11 mouse cellular contexts compared by ENCODE assay signal in the genomic region with DNA sequence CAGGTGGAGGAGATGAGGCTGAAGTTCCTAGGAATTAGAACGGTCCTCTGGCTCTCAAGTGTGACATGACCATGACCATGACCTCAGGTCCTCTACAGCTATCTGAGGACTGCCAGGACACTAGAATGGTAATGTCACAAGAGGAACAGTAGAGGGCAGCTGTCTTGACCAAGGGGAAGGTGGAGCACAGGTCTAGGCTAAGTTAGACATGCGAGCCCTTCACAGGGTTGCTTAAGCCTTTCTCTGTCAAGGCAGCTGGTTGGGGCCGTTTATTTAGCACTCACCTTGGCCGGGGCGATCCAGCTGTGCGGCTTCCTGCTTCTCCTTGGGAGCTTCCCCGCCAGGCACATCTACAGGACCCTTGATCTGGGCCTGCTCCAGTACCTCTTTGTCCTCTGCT. TPM values are rescaled to one million over a fixed set of nuclear protein-coding genes. Genes with fewer than 3 reads are reported as not detected.
A peak's percentile ranks its signal among the peaks of the same experiment; 100 is the strongest.
DNase-seq lines count a peak whose midpoint lies in the region; ATAC-seq and TF ChIP-seq lines count a peak whose summit lies in the region.
"Had no signal": no experiment of that assay in that cellular context is flagged by ENCODE, and none has a peak within 500 bp of the region (broad histone marks: within the 10 kb centered on the region; RNA-seq: fewer than 3 reads in every experiment).

No protein-coding gene starts in this region.

- peaks cover 8% of the 10 kb centered on the region for H3K4me1 ChIP-seq in cerebellum, adult 2 months (ENCODE audit: control insufficient read depth, insufficient read depth, low read length)
- H3K4me1 ChIP-seq in liver, embryonic 14.5 days (replicated peaks; ENCODE audit: control insufficient read depth in 2 of 2, insufficient read depth in 2 of 2, low read length in 1 of 2), result no peaks in the 10 kb centered on the region
- H3K4me1 ChIP-seq in liver, embryonic 11.5 days (replicated peaks; ENCODE audit: control insufficient read depth, insufficient read depth, low read length), result no peaks in the 10 kb centered on the region
- H3K4me1 ChIP-seq in embryonic facial prominence, embryonic 14.5 days (ENCODE audit: control insufficient read depth, insufficient read depth, low read length), result no peaks in the 10 kb centered on the region

- H3K9ac ChIP-seq in liver, embryonic 14.5 days (replicated peaks), result no peak overlapping the region
- H3K9ac ChIP-seq in liver, embryonic 11.5 days (ENCODE audit: low read depth, low read length), result no peak overlapping the region
- no peak overlapping the region for H3K9ac ChIP-seq in embryonic facial prominence, embryonic 14.5 days (ENCODE audit: low read depth, low read length)
- H3K9ac ChIP-seq: limb, embryonic 13.5 days had no signal

- 67% methylated on average over 7 of the region's 7 CpGs for WGBS in cerebellum, adult 2 months
- 75% methylated on average over 7 of the region's 7 CpGs for WGBS in liver, embryonic 14.5 days (ENCODE audit: insufficient replicate concordance)
- 83% methylated on average over 7 of the region's 7 CpGs for WGBS in liver, embryonic 11.5 days
- WGBS in embryonic facial prominence, embryonic 14.5 days, result 70% methylated on average over 7 of the region's 7 CpGs

- H3K36me3 ChIP-seq in liver, embryonic 14.5 days (replicated peaks; ENCODE audit: control insufficient read depth, insufficient read depth, low read depth), result peaks cover 13% of the 10 kb centered on the region
- H3K36me3 ChIP-seq in liver, embryonic 11.5 days (ENCODE audit: control insufficient read depth, insufficient read depth, low read length), result peaks cover 50% of the 10 kb centered on the region
- peaks cover 44% of the 10 kb centered on the region for H3K36me3 ChIP-seq in embryonic facial prominence, embryonic 14.5 days (ENCODE audit: control insufficient read depth, insufficient read depth, low read length)

- TF ChIP-seq POLR2A in cerebellum, adult 2 months (IDR thresholded peaks at IDR 0.05; ENCODE audit: borderline replicate concordance, insufficient read depth, low read length), result no peak

- no peak for DNase-seq in cerebellum, adult 2 months
- DNase-seq in cerebellum, adult 18-20 months, result no peak
- DNase-seq in liver, embryonic 14.5 days (ENCODE audit: low read depth in 3 of 3, low spot score in 3 of 3), result no peak
- no peak for DNase-seq in liver, embryonic 11.5 days (ENCODE audit: low spot score)
- no peak for DNase-seq in embryonic facial prominence, embryonic 14.5 days (ENCODE audit: low spot score)
- peak; percentile 16 for DNase-seq in naive thymus-derived CD4-positive, alpha-beta T cell, adult 2 months (ENCODE audit: low read depth)
- DNase-seq in left cerebral cortex, adult 11 months (ENCODE audit: low spot score), result no peak
- no peak for DNase-seq in urinary bladder, postnatal 14 days (ENCODE audit: low spot score)
- DNase-seq: cerebellum, adult 9-10 months had no signal

- peak; percentile 55; the same call in 1 of the 2 replicates for TF ChIP-seq CTCF in cerebellum, adult 2 months (IDR thresholded peaks at IDR 0.05; ENCODE audit: borderline replicate concordance, insufficient read depth, low read depth, low read length)
- peak; percentile 23; the same call in 1 of the 2 replicates for TF ChIP-seq CTCF in liver, embryonic 14.5 days (IDR thresholded peaks at IDR 0.05; ENCODE audit: low read depth)

- H3K4me2 ChIP-seq in liver, embryonic 14.5 days (ENCODE audit: low read depth), result no peak overlapping the region
- H3K4me2 ChIP-seq in liver, embryonic 11.5 days, result no peak overlapping the region
- no peak overlapping the region for H3K4me2 ChIP-seq in embryonic facial prominence, embryonic 14.5 days (ENCODE audit: low read depth, low read length)
- H3K4me2 ChIP-seq: limb, embryonic 13.5 days had no signal

- H3K9me3 ChIP-seq in liver, embryonic 14.5 days (ENCODE audit: control insufficient read depth, low read length), result no peaks in the 10 kb centered on the region
- H3K9me3 ChIP-seq in liver, embryonic 11.5 days (ENCODE audit: control insufficient read depth, low read length), result no peaks in the 10 kb centered on the region
- no peaks in the 10 kb centered on the region for H3K9me3 ChIP-seq in embryonic facial prominence, embryonic 14.5 days (ENCODE audit: control insufficient read depth, low read length)
- H3K9me3 ChIP-seq: limb, embryonic 13.5 days had no signal

- no peak for ATAC-seq in liver, embryonic 14.5 days (ENCODE audit: insufficient read depth)
- ATAC-seq in liver, embryonic 11.5 days (replicated peaks; ENCODE audit: low FRiP score), result no peak
- peak; percentile 22; the same call in 1 of the 2 replicates for ATAC-seq in embryonic facial prominence, embryonic 14.5 days (ENCODE audit: low read depth)
- ATAC-seq: activated CD4-positive, CD25-positive, alpha-beta regulatory T cell, adult 4 months had no signal

- no peaks in the 10 kb centered on the region for H3K27me3 ChIP-seq in cerebellum, adult 2 months (ENCODE audit: control insufficient read depth, insufficient read depth, low read length)
- H3K27me3 ChIP-seq in liver, embryonic 14.5 days (ENCODE audit: control insufficient read depth, insufficient read depth, low read length), result no peaks in the 10 kb centered on the region
- H3K27me3 ChIP-seq in liver, embryonic 11.5 days (replicated peaks; ENCODE audit: control insufficient read depth, insufficient read depth, low read length), result no peaks in the 10 kb centered on the region
- H3K27me3 ChIP-seq in embryonic facial prominence, embryonic 14.5 days (replicated peaks; ENCODE audit: control insufficient read depth, insufficient read depth, low read length), result no peaks in the 10 kb centered on the region

- TF ChIP-seq EP300 in liver, embryonic 14.5 days (IDR thresholded peaks at IDR 0.05; ENCODE audit: low read depth), result no peak

- H3K27ac ChIP-seq in cerebellum, adult 2 months (ENCODE audit: insufficient read depth, low read length), result no peak overlapping the region
- no peak overlapping the region for H3K27ac ChIP-seq in liver, embryonic 14.5 days
- H3K27ac ChIP-seq in liver, embryonic 11.5 days (ENCODE audit: low read depth, low read length), result no peak overlapping the region
- H3K27ac ChIP-seq in embryonic facial prominence, embryonic 14.5 days (replicated peaks; ENCODE audit: low read depth, low read length), result no peak overlapping the region
- H3K27ac ChIP-seq: limb, embryonic 13.5 days had no signal

- no peak overlapping the region for H3K4me3 ChIP-seq in cerebellum, adult 2 months (replicated peaks; ENCODE audit: insufficient read depth, low read depth, low read length)
- no peak overlapping the region for H3K4me3 ChIP-seq in liver, embryonic 14.5 days (ENCODE audit: insufficient read depth in 1 of 2, low read depth in 2 of 2, low read length in 2 of 2)
- no peak overlapping the region for H3K4me3 ChIP-seq in liver, embryonic 11.5 days (ENCODE audit: low read depth, low read length)
- H3K4me3 ChIP-seq in embryonic facial prominence, embryonic 14.5 days (ENCODE audit: low read depth, low read length), result no peak overlapping the region
- H3K4me3 ChIP-seq: limb, embryonic 13.5 days had no signal

RNA-seq across cellular contexts. Expression of gene Ndufaf8, which starts 11.8 kb away (rescaled TPM):
- 43.5 and 50.7 TPM in 2 replicates for polyA plus RNA-seq in cerebellum, adult 2 months (2012; rRNA removed)
- 20.3 and 30.3 TPM in 2 replicates for polyA plus RNA-seq in liver, embryonic 14.5 days (2012; rRNA removed)
- 52.9 and 57.5 TPM in 2 replicates for polyA plus RNA-seq in liver, embryonic 14.5 days (2014; fragmentation: Nextera tagmentation; extraction: Ambion mirVana)
- polyA plus RNA-seq in liver, embryonic 11.5 days (2014; fragmentation: Nextera tagmentation; extraction: Ambion mirVana), result 87.5 and 102 TPM in 2 replicates
- 76.4 and 88.7 TPM in 2 replicates for polyA plus RNA-seq in embryonic facial prominence, embryonic 14.5 days (2014; fragmentation: Nextera tagmentation; extraction: Ambion mirVana)

RNA-seq across cellular contexts. Expression of gene Tepsin, which starts 12.0 kb away (rescaled TPM):
- 43.5 and 44.7 TPM in 2 replicates for polyA plus RNA-seq in cerebellum, adult 2 months (2012; rRNA removed)
- 11.0 and 12.7 TPM in 2 replicates for polyA plus RNA-seq in liver, embryonic 14.5 days (2012; rRNA removed)
- polyA plus RNA-seq in liver, embryonic 14.5 days (2014; fragmentation: Nextera tagmentation; extraction: Ambion mirVana), result 4.2 and 4.4 TPM in 2 replicates
- polyA plus RNA-seq in liver, embryonic 11.5 days (2014; fragmentation: Nextera tagmentation; extraction: Ambion mirVana), result 16.4 and 19.5 TPM in 2 replicates
- polyA plus RNA-seq in embryonic facial prominence, embryonic 14.5 days (2014; fragmentation: Nextera tagmentation; extraction: Ambion mirVana), result 13.1 and 14.1 TPM in 2 replicates

RNA-seq across cellular contexts. Expression of gene Cep131, which starts 23.9 kb away (rescaled TPM):
- 32.3 and 33.0 TPM in 2 replicates for polyA plus RNA-seq in cerebellum, adult 2 months (2012; rRNA removed)
- polyA plus RNA-seq in liver, embryonic 14.5 days (2012; rRNA removed), result 2.3 and 4.4 TPM in 2 replicates
- polyA plus RNA-seq in liver, embryonic 14.5 days (2014; fragmentation: Nextera tagmentation; extraction: Ambion mirVana), result 2.4 and 2.7 TPM in 2 replicates
- 17.4 and 19.2 TPM in 2 replicates for polyA plus RNA-seq in liver, embryonic 11.5 days (2014; fragmentation: Nextera tagmentation; extraction: Ambion mirVana)
- polyA plus RNA-seq in embryonic facial prominence, embryonic 14.5 days (2014; fragmentation: Nextera tagmentation; extraction: Ambion mirVana), result 23.7 and 28.2 TPM in 2 replicates

RNA-seq across cellular contexts. Expression of gene Slc38a10, which starts 40.6 kb away (rescaled TPM):
- polyA plus RNA-seq in cerebellum, adult 2 months (2012; rRNA removed), result 72.5 and 73.2 TPM in 2 replicates
- polyA plus RNA-seq in liver, embryonic 14.5 days (2012; rRNA removed), result 15.9 and 21.0 TPM in 2 replicates
- 21.8 and 23.3 TPM in 2 replicates for polyA plus RNA-seq in liver, embryonic 14.5 days (2014; fragmentation: Nextera tagmentation; extraction: Ambion mirVana)
- polyA plus RNA-seq in liver, embryonic 11.5 days (2014; fragmentation: Nextera tagmentation; extraction: Ambion mirVana), result 59.4 and 64.5 TPM in 2 replicates
- 78.8 and 86.4 TPM in 2 replicates for polyA plus RNA-seq in embryonic facial prominence, embryonic 14.5 days (2014; fragmentation: Nextera tagmentation; extraction: Ambion mirVana)
